Mouse (Mus musculus): ENCODE results near the gene Trim12c. TPM values are rescaled to one million over a fixed set of nuclear protein-coding genes. Genes with fewer than 3 reads are reported as not detected.
A peak's percentile ranks its signal among the peaks of the same experiment; 100 is the strongest.

The Trim12c gene
- total RNA-seq, 2 experiments from 2014 or later = 2.1 to 2.5 TPM

DNA sequence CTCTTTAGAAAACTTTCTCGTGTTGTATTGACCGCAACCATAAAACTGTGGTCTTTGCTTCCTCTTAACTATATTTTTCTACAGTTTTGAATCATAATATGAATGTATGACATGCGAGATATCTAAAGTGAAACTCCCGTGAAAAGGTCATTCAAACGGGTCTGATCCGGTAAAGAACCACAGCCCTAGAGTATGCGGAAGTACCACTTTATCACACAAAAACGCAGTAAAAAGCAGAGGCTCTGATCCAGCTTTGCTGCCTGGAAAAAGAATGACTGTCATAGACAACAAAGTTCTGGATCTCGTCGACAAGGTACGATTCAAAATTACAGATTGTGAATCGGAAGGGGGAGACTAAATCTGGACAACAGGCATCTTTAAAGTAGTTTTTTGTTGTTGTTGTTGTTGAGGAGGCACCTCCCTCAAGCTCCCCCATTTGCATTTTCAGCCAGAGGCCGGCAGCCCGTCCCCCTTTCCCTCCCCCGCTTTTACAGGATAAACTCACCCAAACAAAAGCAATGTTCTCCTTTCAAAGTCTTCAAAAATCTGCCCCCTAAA lies 38.3 kb downstream of the Trim12c start:
- peak overlapping the region; percentile 79 for H3K27ac ChIP-seq
- no peak for DNase-seq
- TF ChIP-seq CTCF (IDR thresholded peaks at IDR 0.05) = no peak
- intact Hi-C loops (cut with DNase I) = no loop called here
- H3K4me3 ChIP-seq = peak overlapping the region; percentile 75

DNA sequence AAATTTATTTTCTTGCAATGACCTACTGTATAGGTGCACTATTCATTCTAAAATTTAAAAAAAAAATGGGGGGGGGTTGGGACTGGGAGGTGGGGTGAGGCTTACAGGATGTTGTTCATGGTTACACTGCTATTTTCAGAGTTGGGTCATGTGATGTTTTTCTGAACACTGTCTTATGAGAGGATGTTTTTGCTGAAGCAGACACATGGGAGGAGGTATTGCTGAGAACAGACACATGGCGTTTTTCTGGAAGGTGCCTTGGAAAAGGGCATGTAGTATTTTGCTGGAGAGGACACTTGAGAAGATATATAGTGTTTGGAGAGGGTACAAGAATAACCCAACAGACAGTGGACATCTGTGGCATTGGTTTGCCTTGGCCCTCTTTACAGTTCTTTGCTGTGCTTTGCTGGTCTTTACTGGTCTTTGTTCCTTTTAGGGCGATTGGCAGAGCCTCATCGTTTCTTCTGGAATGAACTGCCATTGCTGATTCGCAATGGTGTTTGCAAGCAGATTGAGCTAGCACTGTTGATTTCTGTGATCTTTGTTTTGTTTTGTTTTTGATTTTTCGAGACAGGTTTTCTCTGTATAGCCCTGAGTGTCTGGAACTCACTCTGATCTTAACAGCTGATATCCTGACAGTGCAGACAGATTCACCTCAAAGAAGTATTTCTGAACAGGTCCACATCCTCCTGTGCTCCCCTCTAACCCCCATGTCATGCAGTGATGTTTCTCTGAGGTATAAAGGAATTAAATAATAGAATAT lies 61.3 kb downstream of the Trim12c start:
- no peak overlapping the region for H3K4me3 ChIP-seq
- DNase-seq = no peak
- no peak for TF ChIP-seq CTCF (IDR thresholded peaks at IDR 0.05)
- intact Hi-C loops (cut with DNase I) = no loop called here
- H3K27ac ChIP-seq = no peak overlapping the region

DNA sequence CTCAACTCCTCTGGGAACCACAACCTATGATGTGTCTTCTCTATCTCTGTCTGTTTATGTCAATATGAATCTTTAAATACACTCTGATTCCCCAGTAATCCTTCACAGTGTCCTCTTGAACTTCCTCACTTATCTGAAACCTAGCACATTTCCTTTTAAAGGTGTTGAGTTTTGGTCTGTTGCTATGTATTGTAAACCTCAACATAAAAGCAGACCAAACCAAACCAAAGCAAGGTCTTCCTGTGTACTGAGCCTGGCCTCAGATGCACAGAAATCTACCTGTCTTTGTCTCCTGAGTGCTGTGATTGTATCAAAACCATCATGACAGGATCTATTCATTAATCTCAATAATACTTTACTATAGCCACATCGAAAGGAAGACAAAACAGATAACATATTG lies 62.5 kb downstream of the Trim12c start:
- intact Hi-C loops (cut with DNase I) = no loop called here
- Histone ChIP-seq H3K4me3 (no peak overlapping the region), H3K27ac (no peak overlapping the region)
- no peak for DNase-seq
- no peak for TF ChIP-seq CTCF (IDR thresholded peaks at IDR 0.05)

Other genes starting within 250 kb of the Trim12c start
- gene Olfr646, start 248.5 kb downstream of the Trim12c start, total RNA-seq (2021) = not detected
- gene Ubqln5, start 223.5 kb downstream of the Trim12c start, total RNA-seq (2021) = not detected
- gene Olfr643, start 216.0 kb downstream of the Trim12c start, total RNA-seq (2021) = not detected
- gene Ubqln3, start 210.1 kb downstream of the Trim12c start, total RNA-seq (2021) = not detected
- gene Ubqlnl, start 202.8 kb downstream of the Trim12c start, total RNA-seq (2021) = not detected
- not detected for gene Olfm5, start 188.5 kb downstream of the Trim12c start, total RNA-seq (2021)
- not detected for gene Olfr648, start 170.0 kb downstream of the Trim12c start, total RNA-seq (2021)
- gene Olfr649, start 157.4 kb downstream of the Trim12c start, total RNA-seq (2021) = not detected
- under 1 TPM in 1 of 2 experiments, not detected in 1; 0.25 TPM for gene Trim6, start 134.6 kb downstream of the Trim12c start, total RNA-seq (2021)
- 1 to 10 TPM; 1.0 to 1.3 TPM for gene Trim34a, start 108.9 kb downstream of the Trim12c start, total RNA-seq (2021)
- gene Trim5, start 65.3 kb downstream of the Trim12c start, total RNA-seq (2021) = under 1 TPM; 0.66 to 0.75 TPM
- gene Trim12a, start 37.9 kb downstream of the Trim12c start, total RNA-seq (2021) = 1 to 10 TPM; 2.2 to 3.4 TPM
- not detected for gene Trim34b, start 23.9 kb downstream of the Trim12c start, total RNA-seq (2021)
- gene Trim30b, start 16.5 kb upstream of the Trim12c start, total RNA-seq (2021) = not detected
- under 1 TPM in 1 of 2 experiments, not detected in 1; 0.25 TPM for gene Trim30c, start 47.5 kb upstream of the Trim12c start, total RNA-seq (2021)
- gene Trim30a, start 111.8 kb upstream of the Trim12c start, total RNA-seq (2021) = 1 to 10 TPM in 1 of 2 experiments, under 1 TPM in 1; 0.64 to 1.5 TPM
- under 1 TPM; 0.33 to 0.56 TPM for gene Trim30d, start 154.5 kb upstream of the Trim12c start, total RNA-seq (2021)
- not detected for gene Olfr651, start 196.8 kb upstream of the Trim12c start, total RNA-seq (2021)
- not detected for gene Olfr652, start 207.5 kb upstream of the Trim12c start, total RNA-seq (2021)
- gene Olfr653, start 224.0 kb upstream of the Trim12c start, total RNA-seq (2021) = not detected
- not detected for gene Olfr654, start 233.7 kb upstream of the Trim12c start, total RNA-seq (2021)
- not detected for gene Olfr655, start 248.4 kb upstream of the Trim12c start, total RNA-seq (2021)